Mouse (Mus musculus) macrophage (primary cell): ENCODE measurements at regions not wholly inside any gene's neighbourhood (a gene's known extent, or its start where the extent isn't known, plus 50 kb on each side); places are given as distances from the start of the nearest gene placed in this dataset.

Experiments
- H3K27ac ChIP-seq: fragments of 350-480 bp; formaldehyde crosslinking; 2 replicates; pipeline ENCODE4 v1.9.0; 2021
- H3K36me3 ChIP-seq: fragments of 350-480 bp; formaldehyde crosslinking; 2 replicates; pipeline ENCODE4 v1.9.0; 2021; ENCODE audit errors: inconsistent target
- H3K4me3 ChIP-seq: fragments of 350-480 bp; formaldehyde crosslinking; 2 replicates; pipeline ENCODE4 v1.9.0; 2021; ENCODE audit errors: inconsistent target
- H3K79me2 ChIP-seq: fragments of 350-480 bp; formaldehyde crosslinking; 2 replicates; pipeline ENCODE4 v1.9.0; 2021; ENCODE audit errors: inconsistent target
- WGBS: methylation state at CpG from one replicate; pipeline ENCODE4 v1.1.7; 2026; ENCODE audit warnings: inconsistent platforms; ENCODE audit not compliant: missing documents; 5-methylcytosine and 5-hydroxymethylcytosine counted together

- Histone ChIP-seq H3K4me3 (no peak overlapping the region), H3K79me2 (no peaks in the 10 kb centered on the region), H3K27ac (no peak overlapping the region), H3K36me3 (no peaks in the 10 kb centered on the region)
- 86% methylated on average over 14 of the region's 15 CpGs for WGBS
Observed at GRCm38 (mm10) chr16:77885060-77885679, 283.3 kb upstream of the Gm11146 start.

GRCm38 (mm10) chr16:77884495-77884894 lies 282.6 kb upstream of the Gm11146 start:
- Histone ChIP-seq H3K27ac (no peak overlapping the region), H3K79me2 (no peaks in the 10 kb centered on the region)
- 92% methylated on average over 9 of the region's 9 CpGs for WGBS

GRCm38 (mm10) chr16:77877006-77877405 lies 275.1 kb upstream of the Gm11146 start:
- H3K27ac ChIP-seq = no peak overlapping the region
- no peak overlapping the region for H3K4me3 ChIP-seq
- H3K79me2 ChIP-seq = no peaks in the 10 kb centered on the region
- 81% methylated on average over 1 of the region's 1 CpGs for WGBS
- no peaks in the 10 kb centered on the region for H3K36me3 ChIP-seq

More at GRCm38 (mm10) chr16:77884495-77884894, 282.6 kb upstream of the Gm11146 start:
- H3K4me3 ChIP-seq = no peak overlapping the region
- H3K36me3 ChIP-seq = no peaks in the 10 kb centered on the region

- 83% methylated on average over 5 of the region's 5 CpGs for WGBS
- H3K27ac ChIP-seq = no peak overlapping the region
Observed at GRCm38 (mm10) chr16:77863246-77863645, 261.4 kb upstream of the Gm11146 start.

GRCm38 (mm10) chr16:77852066-77852781 lies 250.3 kb upstream of the Gm11146 start:
- Histone ChIP-seq H3K27ac (no peak overlapping the region), H3K4me3 (no peak overlapping the region), H3K79me2 (no peaks in the 10 kb centered on the region), H3K36me3 (no peaks in the 10 kb centered on the region)
- 85% methylated on average over 6 of the region's 6 CpGs for WGBS

More at GRCm38 (mm10) chr16:77863246-77863645, 261.4 kb upstream of the Gm11146 start:
- Histone ChIP-seq H3K36me3 (no peaks in the 10 kb centered on the region), H3K79me2 (no peaks in the 10 kb centered on the region), H3K4me3 (no peak overlapping the region)

- Histone ChIP-seq H3K27ac (no peak overlapping the region), H3K36me3 (no peaks in the 10 kb centered on the region), H3K79me2 (no peaks in the 10 kb centered on the region), H3K4me3 (no peak overlapping the region)
- WGBS = 87% methylated on average over 13 of the region's 13 CpGs
Observed at GRCm38 (mm10) chr16:77851206-77852065, 249.5 kb upstream of the Gm11146 start.

- WGBS = 82% methylated on average over 2 of the region's 2 CpGs
- Histone ChIP-seq H3K4me3 (no peak overlapping the region), H3K36me3 (no peaks in the 10 kb centered on the region), H3K27ac (no peak overlapping the region), H3K79me2 (no peaks in the 10 kb centered on the region)
Observed at GRCm38 (mm10) chr16:77835767-77836166, 233.9 kb upstream of the Gm11146 start.

GRCm38 (mm10) chr16:77827322-77828117 lies 225.6 kb upstream of the Gm11146 start:
- Histone ChIP-seq H3K4me3 (no peak overlapping the region), H3K27ac (no peak overlapping the region), H3K79me2 (no peaks in the 10 kb centered on the region), H3K36me3 (no peaks in the 10 kb centered on the region)
- WGBS = 80% methylated on average over 4 of the region's 4 CpGs

GRCm38 (mm10) chr16:77799709-77800108 lies 197.8 kb upstream of the Gm11146 start:
- Histone ChIP-seq H3K4me3 (no peak overlapping the region), H3K36me3 (no peaks in the 10 kb centered on the region), H3K27ac (no peak overlapping the region), H3K79me2 (no peaks in the 10 kb centered on the region)
- 93% methylated on average over 5 of the region's 5 CpGs for WGBS

- Histone ChIP-seq H3K27ac (no peak overlapping the region), H3K36me3 (no peaks in the 10 kb centered on the region), H3K79me2 (no peaks in the 10 kb centered on the region), H3K4me3 (no peak overlapping the region)
- WGBS = 94% methylated on average over 4 of the region's 4 CpGs
Observed at GRCm38 (mm10) chr16:77796926-77797325, 195.0 kb upstream of the Gm11146 start.

GRCm38 (mm10) chr16:77789652-77790051 lies 187.8 kb upstream of the Gm11146 start:
- Histone ChIP-seq H3K27ac (no peak overlapping the region), H3K79me2 (no peaks in the 10 kb centered on the region), H3K4me3 (no peak overlapping the region), H3K36me3 (no peaks in the 10 kb centered on the region)
- WGBS = 93% methylated on average over 5 of the region's 5 CpGs

- 87% methylated on average over 2 of the region's 2 CpGs for WGBS
- no peaks in the 10 kb centered on the region for H3K79me2 ChIP-seq
- H3K27ac ChIP-seq = no peak overlapping the region
- H3K4me3 ChIP-seq = no peak overlapping the region
- H3K36me3 ChIP-seq = no peaks in the 10 kb centered on the region
Observed at GRCm38 (mm10) chr16:77789206-77789605, 187.3 kb upstream of the Gm11146 start.

- Histone ChIP-seq H3K36me3 (no peaks in the 10 kb centered on the region), H3K27ac (no peak overlapping the region), H3K4me3 (no peak overlapping the region), H3K79me2 (no peaks in the 10 kb centered on the region)
- WGBS = 94% methylated on average over 6 of the region's 6 CpGs
Observed at GRCm38 (mm10) chr16:77788781-77789150, 186.9 kb upstream of the Gm11146 start.

GRCm38 (mm10) chr16:77788041-77788780 lies 186.3 kb upstream of the Gm11146 start:
- Histone ChIP-seq H3K36me3 (no peaks in the 10 kb centered on the region), H3K27ac (no peak overlapping the region), H3K79me2 (no peaks in the 10 kb centered on the region), H3K4me3 (no peak overlapping the region)
- 89% methylated on average over 20 of the region's 20 CpGs for WGBS
